Comparison of ENCODE assay signal across 11 mouse cellular contexts in the genomic region with DNA sequence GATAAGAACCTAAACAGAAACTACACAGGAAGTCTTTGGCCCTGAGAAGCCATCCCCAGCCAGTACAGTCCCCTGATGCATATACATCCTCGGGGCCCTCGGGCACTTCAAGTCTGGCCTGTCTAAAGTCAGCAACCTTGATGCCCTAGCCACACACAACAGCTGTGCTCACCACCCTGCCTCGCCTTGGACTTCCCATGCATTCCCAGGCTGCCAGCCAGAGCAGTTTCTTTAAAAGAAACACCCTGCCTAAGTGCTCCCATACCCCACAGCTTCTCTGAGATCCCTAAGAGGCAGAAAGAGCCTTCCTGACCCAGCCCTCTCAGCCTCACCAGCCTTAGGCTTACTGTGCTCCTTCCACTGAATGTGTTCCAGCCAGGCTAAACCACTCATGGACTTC.
"Had no signal": no experiment of that assay in that cellular context is flagged by ENCODE, and none has a peak within 500 bp of the region (broad histone marks: within the 10 kb centered on the region; RNA-seq: fewer than 3 reads in every experiment).

No protein-coding gene starts in this region.

- H3K36me3 ChIP-seq: limb, embryonic 15.5 days; liver, embryonic 12.5 days; neural tube, embryonic 12.5 days had no signal

- H3K9me3 ChIP-seq: limb, embryonic 15.5 days; liver, embryonic 12.5 days; neural tube, embryonic 12.5 days had no signal

- H3K27me3 ChIP-seq: limb, embryonic 15.5 days; neural tube, embryonic 12.5 days had no signal

- H3K27ac ChIP-seq: limb, embryonic 15.5 days; liver, embryonic 12.5 days; neural tube, embryonic 12.5 days had no signal

- DNase-seq: kidney, postnatal 25 days; layer of hippocampus, adult 9-11 months; layer of hippocampus, postnatal 36 days; lung, embryonic 14.5 days; lung, postnatal 14 days; midbrain, embryonic 14.5 days; thymus, adult 2 months; thymus, postnatal 25 days had no signal

- H3K4me3 ChIP-seq: limb, embryonic 15.5 days; liver, embryonic 12.5 days; neural tube, embryonic 12.5 days had no signal

- H3K4me1 ChIP-seq: limb, embryonic 15.5 days; neural tube, embryonic 12.5 days had no signal

- H3K4me2 ChIP-seq: limb, embryonic 15.5 days; liver, embryonic 12.5 days; lung, embryonic 14.5 days; neural tube, embryonic 12.5 days had no signal

- H3K9ac ChIP-seq: limb, embryonic 15.5 days; liver, embryonic 12.5 days; lung, embryonic 14.5 days; neural tube, embryonic 12.5 days had no signal

- ATAC-seq: liver, embryonic 12.5 days had no signal
